Mouse (Mus musculus) cortical plate, adult 2 months (tissue): ENCODE results near the gene BC005624.

ENCODE experiments used
- CTCF ChIP-seq: fragments of 200-500 bp; IDR thresholded peaks from 2 replicates; pipeline ENCODE4 v1.5.1; 2011; ENCODE audit warnings: mild to moderate bottlenecking, control low read depth, low read length; ENCODE audit not compliant: insufficient read depth; ENCODE audit errors: extremely low read depth
- POLR2A ChIP-seq: fragments of 200-500 bp; IDR thresholded peaks from 2 replicates; pipeline ENCODE4 v1.6.1; 2011; ENCODE audit warnings: mild to moderate bottlenecking, low read length, control low read depth; ENCODE audit not compliant: insufficient read depth; ENCODE audit errors: extremely low read depth

GRCm38 (mm10) chr2:30933032-30933431 lies 49.0 kb downstream of the BC005624 start:
- TF ChIP-seq POLR2A (no peak), CTCF (no peak)
